Mouse (Mus musculus): Measurements from ENCODE around the gene Map3k21. TPM values are rescaled to one million over a fixed set of nuclear protein-coding genes. Genes with fewer than 3 reads are reported as not detected.

The Map3k21 gene
- polyA plus RNA-seq, 1 experiment from 2014 or later, result 0.08 TPM

DNA sequence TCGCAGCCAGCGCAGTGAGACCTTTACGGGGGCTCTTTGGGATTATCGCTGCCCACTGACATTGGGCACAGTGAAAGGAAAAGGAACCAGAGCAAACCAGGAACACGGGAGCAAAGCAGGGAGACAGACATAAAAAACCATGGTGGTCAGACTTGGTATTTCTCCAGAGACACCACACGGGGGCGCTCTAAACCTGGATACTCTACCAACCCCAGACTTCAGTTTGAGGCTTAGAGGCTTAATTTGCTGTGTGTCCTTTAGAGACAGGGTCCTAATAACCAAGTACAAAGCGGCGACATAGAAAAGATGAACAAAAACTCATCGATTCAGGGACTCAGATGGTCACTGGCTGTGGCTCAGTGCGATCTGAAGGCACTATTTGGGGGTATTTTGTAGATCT lies 45.4 kb downstream of the Map3k21 start:
- H3K9me3 ChIP-seq (replicated peaks), result peaks cover 6% of the 10 kb centered on the region
- H3K4me2 ChIP-seq, result peak overlapping the region; percentile 21; the same call in 1 of the 2 replicates
- no peak overlapping the region for H3K4me3 ChIP-seq
- no peaks in the 10 kb centered on the region for H3K4me1 ChIP-seq
- H3K27ac ChIP-seq, result no peak overlapping the region
- H3K36me3 ChIP-seq (ENCODE audit: poor library complexity, severe bottlenecking), result no peaks in the 10 kb centered on the region
- H3K27me3 ChIP-seq, result peaks cover 39% of the 10 kb centered on the region
- H3K9ac ChIP-seq, result peak overlapping the region; percentile 34; the same call in 1 of the 2 replicates
- WGBS, result 11% methylated on average over 11 of the region's 11 CpGs
- no peak for ATAC-seq

DNA sequence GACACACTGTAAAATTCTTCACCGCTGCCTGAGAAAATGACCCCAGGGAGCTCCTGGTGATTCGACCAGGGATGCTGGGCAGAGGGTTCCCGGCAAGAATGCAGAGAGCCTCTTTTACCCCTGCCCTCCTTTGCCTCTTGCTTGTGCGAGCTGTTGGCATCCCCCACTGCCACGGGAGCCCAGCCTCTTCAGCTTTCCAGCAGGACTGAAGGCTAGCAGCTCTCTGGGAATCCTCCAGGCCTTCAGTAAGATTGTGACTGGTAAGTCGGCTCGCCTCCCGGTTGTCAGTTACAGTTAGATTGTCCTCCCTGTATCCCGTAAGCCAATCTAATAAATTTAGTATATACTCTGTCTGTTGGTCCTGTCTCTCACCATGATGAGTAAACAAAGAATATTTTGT lies 46.5 kb downstream of the Map3k21 start:
- Histone ChIP-seq H3K9me3 (replicated peaks) (peaks cover 11% of the 10 kb centered on the region), H3K27me3 (peaks cover 34% of the 10 kb centered on the region), H3K4me1 (no peaks in the 10 kb centered on the region), H3K4me3 (no peak overlapping the region), H3K36me3 (ENCODE audit: poor library complexity, severe bottlenecking) (no peaks in the 10 kb centered on the region), H3K9ac (no peak overlapping the region), H3K27ac (no peak overlapping the region), H3K4me2 (no peak overlapping the region)
- no peak for ATAC-seq
- 84% methylated on average over 9 of the region's 9 CpGs for WGBS

GRCm38 (mm10) chr8:125957226-125957993 lies 47.2 kb downstream of the Map3k21 start:
- Histone ChIP-seq H3K27me3 (peaks cover 35% of the 10 kb centered on the region), H3K9ac (no peak overlapping the region), H3K36me3 (ENCODE audit: poor library complexity, severe bottlenecking) (no peaks in the 10 kb centered on the region), H3K4me2 (no peak overlapping the region), H3K4me3 (no peak overlapping the region), H3K4me1 (no peaks in the 10 kb centered on the region), H3K27ac (no peak overlapping the region), H3K9me3 (replicated peaks) (peaks cover 11% of the 10 kb centered on the region)
- no peak for ATAC-seq
- WGBS, result 82% methylated on average over 13 of the region's 13 CpGs

DNA sequence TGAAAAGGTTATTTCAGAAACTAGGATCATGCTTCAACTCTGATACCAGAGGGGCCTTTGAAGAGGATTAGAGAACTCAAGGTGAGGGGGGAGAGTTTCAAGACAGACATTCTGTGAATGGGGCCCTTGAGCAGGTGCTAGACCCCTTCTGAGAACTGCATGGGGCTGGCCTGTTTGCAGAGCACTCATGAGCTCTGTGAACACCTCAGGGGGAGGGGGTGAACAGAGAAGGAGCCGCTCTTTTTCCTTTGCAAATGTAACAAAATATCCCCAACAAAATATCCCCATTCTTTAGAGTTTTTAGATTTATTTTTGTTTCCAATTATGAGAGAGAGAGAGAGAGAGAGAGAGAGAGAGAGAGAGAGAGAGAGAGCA lies 47.7 kb downstream of the Map3k21 start:
- Histone ChIP-seq H3K4me1 (no peaks in the 10 kb centered on the region), H3K27me3 (peaks cover 36% of the 10 kb centered on the region), H3K36me3 (ENCODE audit: poor library complexity, severe bottlenecking) (no peaks in the 10 kb centered on the region), H3K4me3 (no peak overlapping the region), H3K9ac (no peak overlapping the region), H3K4me2 (no peak overlapping the region), H3K27ac (no peak overlapping the region), H3K9me3 (replicated peaks) (peaks cover 11% of the 10 kb centered on the region)
- WGBS, result 52% methylated on average over 1 of the region's 1 CpGs
- no peak for ATAC-seq

DNA sequence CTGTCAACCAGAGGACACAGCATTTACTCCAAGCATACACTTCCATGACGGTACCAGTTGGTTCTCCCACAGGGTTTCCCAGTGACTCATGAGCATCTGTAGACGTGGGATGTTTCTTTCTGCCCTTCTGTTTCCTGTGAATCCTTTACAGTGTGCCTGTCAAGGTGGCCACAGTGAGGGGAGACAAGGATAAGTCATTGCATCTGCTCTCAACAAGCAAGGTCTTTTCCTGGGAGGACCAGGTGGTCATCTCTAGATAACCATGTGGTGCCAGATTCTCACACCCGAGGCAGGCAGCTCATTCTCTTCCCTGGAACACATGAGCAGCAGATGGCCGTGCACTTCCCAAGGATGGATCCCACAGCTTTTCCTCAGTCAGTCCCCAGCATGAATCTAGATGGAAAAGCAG lies 49.1 kb downstream of the Map3k21 start:
- no peak overlapping the region for H3K4me2 ChIP-seq
- no peak for ATAC-seq
- no peak overlapping the region for H3K9ac ChIP-seq
- WGBS, result 73% methylated on average over 4 of the region's 4 CpGs
- H3K4me3 ChIP-seq, result no peak overlapping the region
- no peak overlapping the region for H3K27ac ChIP-seq
- peaks cover 11% of the 10 kb centered on the region for H3K9me3 ChIP-seq (replicated peaks)
- H3K27me3 ChIP-seq, result peaks cover 48% of the 10 kb centered on the region
- H3K36me3 ChIP-seq (ENCODE audit: poor library complexity, severe bottlenecking), result no peaks in the 10 kb centered on the region
- H3K4me1 ChIP-seq, result peaks cover 6% of the 10 kb centered on the region

DNA sequence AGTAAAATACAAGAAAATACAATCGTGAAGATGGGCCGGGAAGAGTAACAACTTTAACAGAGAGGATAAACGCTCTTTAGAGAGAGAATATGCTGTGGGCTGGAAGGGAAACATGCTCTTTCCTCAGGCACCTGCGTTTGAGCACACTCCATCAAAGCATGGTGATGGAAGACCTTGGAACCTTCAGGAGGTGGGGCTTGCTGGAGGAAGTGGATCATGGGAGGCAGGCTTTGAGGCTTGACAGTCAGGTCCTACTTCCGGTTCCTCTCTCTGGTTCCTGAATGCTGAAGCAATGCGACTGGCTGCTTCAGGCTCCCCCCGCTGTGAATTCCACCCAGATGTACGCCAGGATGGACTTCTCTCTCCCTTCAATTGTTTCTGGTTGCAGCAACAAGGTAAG lies 49.8 kb downstream of the Map3k21 start:
- ATAC-seq, result no peak
- Histone ChIP-seq H3K9me3 (replicated peaks) (peaks cover 11% of the 10 kb centered on the region), H3K4me2 (no peak overlapping the region), H3K9ac (no peak overlapping the region), H3K4me1 (peaks cover 6% of the 10 kb centered on the region), H3K4me3 (no peak overlapping the region), H3K27ac (no peak overlapping the region), H3K27me3 (peaks cover 52% of the 10 kb centered on the region), H3K36me3 (ENCODE audit: poor library complexity, severe bottlenecking) (no peaks in the 10 kb centered on the region)
- WGBS, result 88% methylated on average over 8 of the region's 8 CpGs

DNA sequence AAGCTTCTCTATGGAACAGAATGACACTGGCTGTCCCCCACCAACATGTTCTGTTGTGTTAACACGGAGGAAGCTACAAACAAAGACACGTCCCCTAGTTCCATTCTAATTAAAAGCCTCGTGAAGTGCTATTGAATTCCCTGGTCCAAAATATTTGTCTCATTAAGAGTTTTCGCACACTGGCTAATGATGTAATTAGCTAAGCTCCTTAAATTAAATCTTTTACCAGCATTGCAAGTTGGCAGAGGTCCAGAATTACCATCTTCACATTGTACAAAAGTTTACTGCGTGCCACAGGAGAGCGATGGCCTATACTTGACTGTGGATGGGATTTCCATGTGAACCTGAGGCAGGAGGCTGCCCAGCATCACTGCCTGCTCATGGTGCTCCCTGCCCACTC lies 51.5 kb downstream of the Map3k21 start:
- peaks cover 6% of the 10 kb centered on the region for H3K4me1 ChIP-seq
- no peak overlapping the region for H3K4me3 ChIP-seq
- ATAC-seq, result no peak
- WGBS, result 38% methylated on average over 6 of the region's 6 CpGs
- no peaks in the 10 kb centered on the region for H3K36me3 ChIP-seq (ENCODE audit: poor library complexity, severe bottlenecking)
- peaks cover 11% of the 10 kb centered on the region for H3K9me3 ChIP-seq (replicated peaks)
- H3K27ac ChIP-seq, result no peak overlapping the region
- H3K4me2 ChIP-seq, result no peak overlapping the region
- H3K27me3 ChIP-seq, result peaks cover 48% of the 10 kb centered on the region
- H3K9ac ChIP-seq, result no peak overlapping the region

GRCm38 (mm10) chr8:125963807-125964211 lies 53.6 kb downstream of the Map3k21 start:
- H3K27me3 ChIP-seq, result peaks cover 46% of the 10 kb centered on the region
- no peaks in the 10 kb centered on the region for H3K36me3 ChIP-seq (ENCODE audit: poor library complexity, severe bottlenecking)
- no peak overlapping the region for H3K27ac ChIP-seq
- H3K9me3 ChIP-seq (replicated peaks), result peaks cover 11% of the 10 kb centered on the region
- 0 out of 2 replicates have a peak overlapping the region, but pooled peaks have one; percentile 6 for H3K4me3 ChIP-seq
- ATAC-seq, result no peak
- peak overlapping the region; percentile 31 for H3K4me2 ChIP-seq
- 4% methylated on average over 11 of the region's 11 CpGs for WGBS
- no peak overlapping the region for H3K9ac ChIP-seq
- H3K4me1 ChIP-seq, result peaks cover 6% of the 10 kb centered on the region

DNA sequence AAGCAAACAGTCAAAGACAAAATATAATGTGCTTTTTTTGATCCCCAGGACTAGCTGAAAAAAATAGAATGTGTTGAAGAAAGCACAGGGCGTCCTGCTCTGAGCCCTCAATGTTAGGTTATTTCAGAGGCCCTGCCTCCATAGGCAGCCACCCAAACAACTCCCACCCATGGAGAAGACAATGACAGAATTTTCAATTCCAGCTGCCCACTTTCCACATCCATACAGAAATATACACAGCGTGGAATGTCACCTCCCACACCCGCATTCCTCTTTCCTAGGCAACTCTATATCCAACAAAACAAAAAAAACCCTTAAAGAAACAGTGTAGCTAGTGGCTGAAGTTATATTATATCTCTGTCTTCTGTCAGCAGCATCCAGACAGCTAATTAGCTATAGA lies 61.1 kb downstream of the Map3k21 start:
- H3K9ac ChIP-seq, result no peak overlapping the region
- 0 out of 2 replicates have a peak, but pooled peaks cover 4% of the 10 kb centered on the region for H3K27me3 ChIP-seq
- ATAC-seq, result no peak
- 59% methylated on average over 3 of the region's 3 CpGs for WGBS
- H3K36me3 ChIP-seq (ENCODE audit: poor library complexity, severe bottlenecking), result no peaks in the 10 kb centered on the region
- H3K4me1 ChIP-seq, result no peaks in the 10 kb centered on the region
- H3K9me3 ChIP-seq (replicated peaks), result no peaks in the 10 kb centered on the region
- no peak overlapping the region for H3K27ac ChIP-seq
- no peak overlapping the region for H3K4me3 ChIP-seq
- H3K4me2 ChIP-seq, result no peak overlapping the region

DNA sequence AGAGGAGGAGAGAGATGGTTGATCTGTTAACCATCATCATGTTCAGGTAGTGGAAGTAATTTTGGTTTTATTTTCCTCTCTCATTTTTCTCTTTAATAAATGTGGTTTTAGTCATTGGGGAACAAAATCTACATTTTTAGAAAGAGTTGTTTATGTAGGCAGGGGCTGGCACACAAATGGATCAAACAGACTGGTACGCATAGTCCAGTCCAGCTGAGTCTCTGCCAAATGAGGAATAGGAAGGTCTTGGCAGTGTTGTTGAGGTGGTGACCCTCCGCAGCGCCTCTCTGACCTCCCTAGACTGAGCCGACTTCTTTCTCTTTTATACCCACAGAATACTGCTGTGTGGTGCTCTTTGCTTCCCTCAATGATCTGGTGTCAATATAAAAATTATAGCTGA lies 65.7 kb downstream of the Map3k21 start:
- H3K36me3 ChIP-seq (ENCODE audit: poor library complexity, severe bottlenecking), result no peaks in the 10 kb centered on the region
- no peak overlapping the region for H3K27ac ChIP-seq
- H3K4me2 ChIP-seq, result no peak overlapping the region

GRCm38 (mm10) chr8:125980826-125981225 lies 70.6 kb downstream of the Map3k21 start:
- Histone ChIP-seq H3K27ac (no peak overlapping the region), H3K4me1 (no peaks in the 10 kb centered on the region), H3K27me3 (no peaks in the 10 kb centered on the region), H3K4me2 (no peak overlapping the region), H3K36me3 (ENCODE audit: poor library complexity, severe bottlenecking) (no peaks in the 10 kb centered on the region), H3K9me3 (replicated peaks) (no peaks in the 10 kb centered on the region), H3K9ac (no peak overlapping the region), H3K4me3 (no peak overlapping the region)
- WGBS, result 52% methylated on average over 6 of the region's 6 CpGs
- ATAC-seq, result no peak

More for the DNA sequence above, 65.7 kb downstream of the Map3k21 start:
- H3K4me3 ChIP-seq, result no peak overlapping the region
- no peaks in the 10 kb centered on the region for H3K9me3 ChIP-seq (replicated peaks)
- H3K9ac ChIP-seq, result no peak overlapping the region
- H3K4me1 ChIP-seq, result no peaks in the 10 kb centered on the region
- WGBS, result 89% methylated on average over 4 of the region's 4 CpGs
- no peaks in the 10 kb centered on the region for H3K27me3 ChIP-seq
- ATAC-seq, result no peak

DNA sequence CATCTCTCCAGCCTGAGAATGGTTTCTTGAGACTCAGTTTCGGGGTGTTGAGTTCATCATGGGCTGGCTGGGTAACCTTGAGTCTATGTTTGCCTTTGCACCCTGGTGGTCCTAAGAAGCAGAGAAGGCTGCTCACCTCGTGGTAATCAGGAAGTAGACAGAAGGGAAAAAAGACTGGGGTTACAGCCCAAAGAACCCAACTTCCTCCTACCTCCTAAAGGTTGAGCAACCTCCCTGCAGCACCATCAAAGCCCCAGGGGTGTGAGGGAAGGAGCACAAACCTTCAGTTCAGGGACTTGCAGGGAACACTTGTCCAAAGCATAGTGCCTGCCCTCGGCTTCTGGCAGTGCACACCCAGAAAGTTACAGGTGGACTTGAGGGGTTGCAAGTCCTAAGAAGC lies 73.3 kb downstream of the Map3k21 start:
- no peaks in the 10 kb centered on the region for H3K27me3 ChIP-seq
- no peak overlapping the region for H3K27ac ChIP-seq
- H3K9me3 ChIP-seq (replicated peaks), result no peaks in the 10 kb centered on the region
- no peak for ATAC-seq
- H3K4me1 ChIP-seq, result peaks cover 10% of the 10 kb centered on the region
- H3K4me3 ChIP-seq, result no peak overlapping the region
- H3K9ac ChIP-seq, result no peak overlapping the region
- H3K36me3 ChIP-seq (ENCODE audit: poor library complexity, severe bottlenecking), result no peaks in the 10 kb centered on the region
- no peak overlapping the region for H3K4me2 ChIP-seq
- 76% methylated on average over 3 of the region's 3 CpGs for WGBS

DNA sequence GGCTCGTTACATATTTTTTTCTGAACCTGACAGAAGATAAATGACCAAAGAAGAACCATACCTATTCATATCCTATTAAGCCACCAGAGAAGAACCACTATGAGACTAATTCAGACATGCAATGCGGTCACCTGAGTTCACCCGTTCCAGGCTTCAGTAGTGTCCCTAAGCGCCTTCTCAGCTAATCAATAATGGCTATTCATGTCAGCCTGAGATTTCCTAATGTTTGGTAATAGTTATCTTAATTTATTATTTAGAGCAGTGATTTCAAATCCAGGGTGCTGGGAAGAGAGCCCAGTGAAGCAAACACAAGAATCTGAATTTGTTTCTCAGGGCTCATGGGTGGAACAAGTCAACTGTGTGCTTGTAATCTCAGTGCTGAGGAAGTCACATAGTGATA lies 73.9 kb downstream of the Map3k21 start:
- ATAC-seq, result no peak
- Histone ChIP-seq H3K4me3 (no peak overlapping the region), H3K4me2 (no peak overlapping the region), H3K4me1 (peaks cover 10% of the 10 kb centered on the region), H3K27ac (no peak overlapping the region), H3K9me3 (replicated peaks) (no peaks in the 10 kb centered on the region), H3K9ac (no peak overlapping the region), H3K27me3 (no peaks in the 10 kb centered on the region), H3K36me3 (ENCODE audit: poor library complexity, severe bottlenecking) (no peaks in the 10 kb centered on the region)
- WGBS, result 93% methylated on average over 4 of the region's 4 CpGs

Measured in forebrain, embryonic 13.5 days (tissue).